In genomic region chr6:18540396-18540795, GRCm38 (mm10) we compare ENCODE assay signal across 21 mouse cellular contexts. TPM values are rescaled to one million over a fixed set of nuclear protein-coding genes. Genes with fewer than 3 reads are reported as not detected.
DNase-seq lines count a peak whose midpoint lies in the region; ATAC-seq lines count a peak whose summit lies in the region.
"Had no signal": no experiment of that assay in that cellular context is flagged by ENCODE, and none has a peak within 500 bp of the region (broad histone marks: within the 10 kb centered on the region; RNA-seq: fewer than 3 reads in every experiment).

No protein-coding gene starts in this region.

- no peak overlapping the region for H3K4me2 ChIP-seq in hindbrain, embryonic 16.5 days (ENCODE audit: low read length)
- H3K4me2 ChIP-seq in hindbrain, embryonic 14.5 days (replicated peaks): no peak overlapping the region
- H3K4me2 ChIP-seq: embryonic facial prominence, embryonic 12.5 days; forebrain, embryonic 12.5 days; hindbrain, embryonic 15.5 days had no signal

- H3K4me3 ChIP-seq in hindbrain, embryonic 16.5 days (ENCODE audit: low read length): no peak overlapping the region
- H3K4me3 ChIP-seq in hindbrain, embryonic 14.5 days (replicated peaks; ENCODE audit: low read length): no peak overlapping the region
- H3K4me3 ChIP-seq: embryonic facial prominence, embryonic 12.5 days; forebrain, embryonic 12.5 days; heart, embryonic 10.5 days; hindbrain, embryonic 15.5 days had no signal

- WGBS in hindbrain, embryonic 16.5 days: 45% methylated on average over 4 of the region's 4 CpGs
- 39% methylated on average over 4 of the region's 4 CpGs for WGBS in hindbrain, embryonic 14.5 days

- H3K27me3 ChIP-seq in hindbrain, embryonic 16.5 days (replicated peaks; ENCODE audit: control insufficient read depth, insufficient read depth, low read length): no peaks in the 10 kb centered on the region
- H3K27me3 ChIP-seq in hindbrain, embryonic 14.5 days (ENCODE audit: control insufficient read depth, insufficient read depth, low read length): no peaks in the 10 kb centered on the region
- H3K27me3 ChIP-seq: embryonic facial prominence, embryonic 12.5 days; forebrain, embryonic 12.5 days; hindbrain, embryonic 15.5 days had no signal

- H3K9ac ChIP-seq in hindbrain, embryonic 16.5 days (ENCODE audit: low read depth, low read length): no peak overlapping the region
- H3K9ac ChIP-seq in hindbrain, embryonic 14.5 days: no peak overlapping the region
- H3K9ac ChIP-seq: embryonic facial prominence, embryonic 12.5 days; forebrain, embryonic 12.5 days; hindbrain, embryonic 15.5 days had no signal

- peak; percentile 52; the same call in 1 of the 2 replicates for ATAC-seq in hindbrain, embryonic 16.5 days
- ATAC-seq in hindbrain, embryonic 14.5 days (ENCODE audit: low FRiP score): no peak
- ATAC-seq: forebrain, embryonic 16.5 days; inflammation-experienced regulatory T-cells, adult 6 months; intestine, postnatal 0 days had no signal

- H3K9me3 ChIP-seq in hindbrain, embryonic 16.5 days (ENCODE audit: control insufficient read depth, low read length): no peaks in the 10 kb centered on the region
- no peaks in the 10 kb centered on the region for H3K9me3 ChIP-seq in hindbrain, embryonic 14.5 days (ENCODE audit: control insufficient read depth, low read length)
- H3K9me3 ChIP-seq: embryonic facial prominence, embryonic 12.5 days; forebrain, embryonic 12.5 days; heart, embryonic 10.5 days; hindbrain, embryonic 15.5 days had no signal

- no peak overlapping the region for H3K27ac ChIP-seq in hindbrain, embryonic 16.5 days (ENCODE audit: low read depth, low read length)
- H3K27ac ChIP-seq in hindbrain, embryonic 14.5 days: no peak overlapping the region
- H3K27ac ChIP-seq: embryonic facial prominence, embryonic 12.5 days; forebrain, embryonic 12.5 days; heart, embryonic 10.5 days; hindbrain, embryonic 15.5 days had no signal

- no peak for DNase-seq in hindbrain, embryonic 14.5 days (ENCODE audit: low spot score)
- peak; percentile 34 for DNase-seq in embryo, embryonic 10.5 days (ENCODE audit: low spot score)
- DNase-seq in embryo, embryonic 9.5 days (ENCODE audit: extremely low spot score): peak; percentile 20
- no peak for DNase-seq in kidney, postnatal 14 days
- no peak for DNase-seq in thymus, postnatal 36 days
- DNase-seq: adrenal gland, adult 8-10 months; adrenal gland, postnatal 36 days; cerebellum, adult 8-10 months; cerebellum, postnatal 14 days; gastrocnemius, postnatal 10 days; heart, adult 18-20 months; heart, postnatal 10 days; heart, postnatal 4 days had no signal

- H3K4me1 ChIP-seq in hindbrain, embryonic 16.5 days (ENCODE audit: control insufficient read depth, insufficient read depth, low read depth, low read length): no peaks in the 10 kb centered on the region
- no peaks in the 10 kb centered on the region for H3K4me1 ChIP-seq in hindbrain, embryonic 14.5 days (replicated peaks; ENCODE audit: control insufficient read depth, insufficient read depth, low read length)
- H3K4me1 ChIP-seq: embryonic facial prominence, embryonic 12.5 days; forebrain, embryonic 12.5 days; heart, embryonic 10.5 days; hindbrain, embryonic 15.5 days had no signal

- no peaks in the 10 kb centered on the region for H3K36me3 ChIP-seq in hindbrain, embryonic 16.5 days (ENCODE audit: control insufficient read depth, insufficient read depth, low read length)
- H3K36me3 ChIP-seq in hindbrain, embryonic 14.5 days (replicated peaks; ENCODE audit: control insufficient read depth, insufficient read depth): no peaks in the 10 kb centered on the region
- H3K36me3 ChIP-seq: embryonic facial prominence, embryonic 12.5 days; forebrain, embryonic 12.5 days; heart, embryonic 10.5 days; hindbrain, embryonic 15.5 days had no signal

RNA-seq across cellular contexts. Expression of gene Cttnbp2, which starts 25.8 kb away (rescaled TPM):
- 44.5 and 48.2 TPM in 2 replicates for polyA plus RNA-seq in hindbrain, embryonic 16.5 days (2015; fragmentation: Nextera tagmentation; extraction: Ambion mirVana)
- polyA plus RNA-seq in hindbrain, embryonic 14.5 days (2014; fragmentation: Nextera tagmentation; extraction: Ambion mirVana): 47.4 and 48.7 TPM in 2 replicates

Comparison
In these comparisons a context has a peak if more than half of its experiments do, and no peak if none do; other contexts are left out.
1. DNase-seq: peak in embryo, embryonic 10.5 days (single experiment) and embryo, embryonic 9.5 days (single experiment); none in hindbrain, embryonic 14.5 days (single experiment), kidney, postnatal 14 days (single experiment) and thymus, postnatal 36 days (0 of 2).